Mouse (Mus musculus) embryonic facial prominence, embryonic 12.5 days (tissue): ENCODE results near the gene Metrn. TPM values are rescaled to one million over a fixed set of nuclear protein-coding genes. Genes with fewer than 3 reads are reported as not detected.

Experiments used
- ATAC-seq: fragments of 200-750 bp; cut with Nextera tagmentation; 2 replicates; pipeline ENCODE4 v1.8.0; 2017; ENCODE audit not compliant: insufficient number of reproducible peaks, insufficient read depth, low FRiP score, low TSS enrichment
- H3K27ac ChIP-seq: fragments of 300-500 bp; sonication (generic); 2 replicates; pipeline ENCODE4 v1.5.1; 2016; ENCODE audit warnings: mild to moderate bottlenecking
- H3K27me3 ChIP-seq: fragments of 300-500 bp; sonication (generic); 2 replicates; pipeline ENCODE4 v1.6.1; 2016; ENCODE audit warnings: mild to moderate bottlenecking, moderate library complexity
- H3K36me3 ChIP-seq: fragments of 300-500 bp; sonication (generic); 2 replicates; pipeline ENCODE4 v1.6.1; 2016; ENCODE audit warnings: mild to moderate bottlenecking
- H3K4me1 ChIP-seq: fragments of 300-500 bp; sonication (generic); 2 replicates; pipeline ENCODE4 v1.6.1; 2016
- H3K4me2 ChIP-seq: fragments of 300-500 bp; sonication (generic); replicated peaks from 2 replicates; pipeline ENCODE4 v1.6.1; 2016; ENCODE audit warnings: mild to moderate bottlenecking, moderate library complexity
- H3K4me3 ChIP-seq: fragments of 300-500 bp; sonication (generic); 2 replicates; pipeline ENCODE4 v1.5.1; 2016; ENCODE audit warnings: mild to moderate bottlenecking
- H3K9ac ChIP-seq: fragments of 300-500 bp; sonication (generic); 2 replicates; pipeline ENCODE4 v1.6.1; 2016; ENCODE audit warnings: mild to moderate bottlenecking, moderate library complexity
- H3K9me3 ChIP-seq: fragments of 300-500 bp; sonication (generic); 2 replicates; pipeline ENCODE4 v1.6.1; 2016; ENCODE audit warnings: mild to moderate bottlenecking, moderate library complexity
- WGBS: fragments of 180-500 bp; shearing (Covaris S2); methylation state at CpG from one replicate; pipeline ENCODE4 v1.1.7; 2016; 5-methylcytosine and 5-hydroxymethylcytosine counted together
- polyA plus RNA-seq: library from polyadenylated mRNA; unstranded; fragments of >200 nt; fragmentation: Nextera tagmentation; extraction: Ambion mirVana; gene quantifications from 2 replicates; pipeline ENCODE4 v1.2.1, GENCODE M21; 2016

The Metrn gene
- polyA plus RNA-seq, 1 experiment from 2014 or later: 65.9 TPM

DNA sequence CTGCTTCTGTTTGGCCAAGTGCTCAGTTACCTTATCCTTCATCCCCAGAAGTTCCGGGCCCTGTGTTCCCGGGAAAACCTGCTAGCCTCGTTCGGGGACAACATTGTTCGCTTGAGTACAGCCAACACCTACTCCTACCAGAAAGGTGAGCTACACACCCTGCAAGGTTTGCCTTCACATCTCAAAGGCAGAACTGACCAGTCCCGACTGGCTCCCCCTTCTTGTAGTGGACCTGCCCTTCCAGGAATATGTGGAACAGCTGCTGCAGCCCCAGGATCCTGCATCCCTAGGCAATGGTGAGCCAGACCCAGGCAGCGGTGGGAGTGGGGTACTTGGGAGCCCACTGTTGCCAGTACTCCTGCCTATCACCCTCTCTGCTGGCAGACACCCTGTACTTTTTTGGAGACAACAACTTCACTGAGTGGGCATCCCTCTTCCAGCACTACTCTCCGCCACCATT, 32.7 kb upstream of the Metrn start:
- peaks cover 58% of the 10 kb centered on the region for H3K4me1 ChIP-seq
- H3K27me3 ChIP-seq: no peaks in the 10 kb centered on the region
- peak overlapping the region; percentile 88 for H3K4me2 ChIP-seq
- no peak for ATAC-seq
- peaks cover 49% of the 10 kb centered on the region for H3K36me3 ChIP-seq
- peak overlapping the region; percentile 89 for H3K27ac ChIP-seq
- 38% methylated on average over 8 of the region's 8 CpGs for WGBS
- peak overlapping the region; percentile 56 for H3K4me3 ChIP-seq
- H3K9ac ChIP-seq: peak overlapping the region; percentile 65
- no peaks in the 10 kb centered on the region for H3K9me3 ChIP-seq

DNA sequence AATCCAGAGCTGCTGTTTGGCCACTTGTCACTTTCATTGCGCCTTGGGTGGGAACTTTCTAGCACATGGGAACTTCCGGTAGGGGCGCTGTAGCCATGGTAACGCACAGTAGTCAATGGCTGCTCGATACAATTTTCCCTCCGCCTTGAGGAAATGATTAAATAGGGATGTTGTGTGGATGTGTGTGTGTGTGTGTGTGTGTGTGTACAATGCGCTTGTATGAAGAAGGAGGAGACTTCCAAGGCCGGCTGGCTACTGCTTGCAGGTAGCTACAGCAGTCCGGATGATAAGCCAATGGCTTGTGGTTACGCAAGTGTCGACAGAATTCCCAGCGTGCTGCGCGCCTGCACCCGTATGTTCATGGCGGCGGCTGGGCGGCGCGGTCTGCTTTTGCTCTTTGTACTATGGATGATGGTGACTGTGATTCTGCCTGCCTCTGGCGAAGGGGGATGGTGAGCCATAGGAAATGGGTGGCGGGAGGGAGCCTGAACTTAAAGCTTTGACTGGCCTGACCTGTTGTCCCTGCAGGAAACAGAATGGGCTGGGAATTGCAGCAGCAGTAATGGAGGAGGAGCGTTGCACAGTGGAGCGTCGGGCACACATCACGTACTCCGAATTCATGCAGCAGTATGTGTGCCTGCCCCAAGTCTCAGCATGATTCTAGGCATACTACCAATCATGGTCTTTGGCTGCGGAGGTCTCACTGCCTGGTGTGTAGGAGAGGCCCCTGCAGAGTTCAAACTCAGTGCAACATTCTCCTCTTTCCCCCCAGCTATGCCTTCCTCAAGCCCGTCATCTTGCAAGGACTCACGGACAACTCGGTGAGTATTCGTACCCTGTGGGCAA, 32.0 kb upstream of the Metrn start, which contains the start of gene Jmjd8:
TSS of gene Jmjd8 (plus strand) at position 156 of the 846 bp plus-strand sequence.
- H3K27ac ChIP-seq: peak within 1 kb of the TSS; percentile 89
- H3K27me3 ChIP-seq: no peaks in the 10 kb centered on the region
- H3K4me1 ChIP-seq: peaks cover 58% of the 10 kb centered on the region
- H3K4me2 ChIP-seq: peak within 1 kb of the TSS; percentile 88
- H3K4me3 ChIP-seq: peak within 1 kb of the TSS; percentile 56
- H3K9me3 ChIP-seq: no peaks in the 10 kb centered on the region
- H3K36me3 ChIP-seq: peaks cover 49% of the 10 kb centered on the region
- 0 out of 2 replicates have a peak, but pooled peaks have one; percentile 13 for ATAC-seq
- WGBS: under 1% methylated on average over 32 of the region's 32 CpGs
- peak within 1 kb of the TSS; percentile 65 for H3K9ac ChIP-seq

DNA sequence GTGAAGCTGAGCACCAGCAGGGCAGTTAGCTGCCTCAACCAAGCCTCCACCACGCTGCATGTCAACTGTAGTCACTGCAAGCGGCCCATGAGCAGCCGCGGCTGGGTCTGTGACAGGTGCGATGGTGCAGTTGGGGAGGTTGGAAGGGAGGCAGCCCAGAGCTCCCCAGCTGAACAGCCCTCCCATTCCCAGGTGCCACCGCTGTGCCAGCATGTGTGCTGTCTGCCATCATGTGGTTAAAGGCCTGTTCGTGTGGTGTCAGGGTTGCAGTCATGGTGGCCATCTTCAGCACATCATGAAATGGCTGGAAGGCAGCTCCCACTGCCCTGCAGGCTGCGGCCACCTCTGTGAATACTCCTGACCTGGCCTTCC, 31.3 kb upstream of the Metrn start:
- 85% methylated on average over 8 of the region's 8 CpGs for WGBS
- H3K4me2 ChIP-seq: peak overlapping the region; percentile 88
- H3K9me3 ChIP-seq: no peaks in the 10 kb centered on the region
- H3K27me3 ChIP-seq: no peaks in the 10 kb centered on the region
- H3K36me3 ChIP-seq: peaks cover 49% of the 10 kb centered on the region
- ATAC-seq: no peak
- H3K4me1 ChIP-seq: peaks cover 56% of the 10 kb centered on the region
- H3K4me3 ChIP-seq: peak overlapping the region; percentile 56
- H3K27ac ChIP-seq: no peak overlapping the region
- H3K9ac ChIP-seq: 0 out of 2 replicates have a peak overlapping the region, but pooled peaks have one; percentile 65

DNA sequence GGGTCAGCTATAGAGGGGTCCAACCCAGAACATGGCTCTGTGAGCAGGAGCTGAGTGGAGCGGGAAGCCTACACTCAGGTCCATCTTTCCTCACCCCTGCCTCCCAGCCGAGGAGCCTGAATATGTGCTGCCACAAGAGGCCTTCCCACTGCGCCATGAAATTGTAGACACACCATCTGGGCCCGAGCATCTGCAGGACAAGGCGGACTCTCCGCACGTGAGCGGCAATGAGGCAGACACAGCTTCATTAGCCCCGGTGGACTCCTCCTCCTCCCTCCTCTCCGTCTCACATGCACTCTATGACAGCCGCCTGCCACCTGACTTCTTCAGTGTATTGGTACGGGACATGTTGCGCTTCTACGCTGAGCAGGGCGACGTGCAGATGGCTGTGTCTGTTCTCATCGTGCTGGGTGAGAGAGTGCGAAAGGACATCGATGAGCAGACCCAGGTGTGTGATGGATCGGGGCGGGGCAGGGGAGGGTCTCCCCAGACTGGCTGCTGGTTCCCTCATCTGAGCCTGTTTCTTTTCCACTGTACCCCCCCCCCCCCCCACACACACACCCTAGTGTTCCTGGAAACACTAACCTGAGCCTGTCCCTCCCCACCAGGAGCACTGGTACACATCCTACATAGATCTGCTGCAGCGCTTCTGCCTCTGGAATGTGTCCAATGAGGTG, 30.7 kb upstream of the Metrn start:
- H3K36me3 ChIP-seq: peaks cover 49% of the 10 kb centered on the region
- ATAC-seq: no peak
- no peak overlapping the region for H3K27ac ChIP-seq
- WGBS: 89% methylated on average over 22 of the region's 22 CpGs
- H3K4me2 ChIP-seq: no peak overlapping the region; the same call in 1 of the 2 replicates
- no peaks in the 10 kb centered on the region for H3K9me3 ChIP-seq
- H3K4me1 ChIP-seq: peaks cover 56% of the 10 kb centered on the region
- H3K4me3 ChIP-seq: peak overlapping the region; percentile 56
- H3K9ac ChIP-seq: no peak overlapping the region
- no peaks in the 10 kb centered on the region for H3K27me3 ChIP-seq

DNA sequence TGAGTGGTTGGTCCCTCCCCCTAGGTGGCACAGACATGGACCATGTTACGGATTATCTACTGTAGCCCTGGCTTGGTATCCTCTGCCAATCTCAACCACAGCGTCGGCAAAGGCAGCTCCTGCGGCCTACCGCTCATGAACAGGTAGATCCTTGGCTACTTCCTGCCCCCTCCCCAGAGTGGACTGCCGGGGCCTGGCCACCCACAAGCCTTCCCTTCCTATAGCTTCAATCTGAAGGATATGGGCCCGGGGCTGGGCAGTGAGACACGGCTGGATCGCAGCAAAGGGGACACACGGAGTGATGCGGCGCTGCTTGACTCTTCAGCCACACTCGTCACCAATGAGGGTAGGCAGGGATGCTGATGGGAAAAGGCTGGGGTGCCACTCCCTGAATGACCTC, 30.1 kb upstream of the Metrn start:
- Histone ChIP-seq H3K4me1 (peaks cover 55% of the 10 kb centered on the region), H3K9me3 (no peaks in the 10 kb centered on the region), H3K4me2 (no peak overlapping the region), H3K27ac (no peak overlapping the region), H3K9ac (no peak overlapping the region), H3K27me3 (no peaks in the 10 kb centered on the region), H3K36me3 (peaks cover 49% of the 10 kb centered on the region), H3K4me3 (no peak overlapping the region)
- WGBS: 94% methylated on average over 13 of the region's 13 CpGs
- ATAC-seq: no peak

DNA sequence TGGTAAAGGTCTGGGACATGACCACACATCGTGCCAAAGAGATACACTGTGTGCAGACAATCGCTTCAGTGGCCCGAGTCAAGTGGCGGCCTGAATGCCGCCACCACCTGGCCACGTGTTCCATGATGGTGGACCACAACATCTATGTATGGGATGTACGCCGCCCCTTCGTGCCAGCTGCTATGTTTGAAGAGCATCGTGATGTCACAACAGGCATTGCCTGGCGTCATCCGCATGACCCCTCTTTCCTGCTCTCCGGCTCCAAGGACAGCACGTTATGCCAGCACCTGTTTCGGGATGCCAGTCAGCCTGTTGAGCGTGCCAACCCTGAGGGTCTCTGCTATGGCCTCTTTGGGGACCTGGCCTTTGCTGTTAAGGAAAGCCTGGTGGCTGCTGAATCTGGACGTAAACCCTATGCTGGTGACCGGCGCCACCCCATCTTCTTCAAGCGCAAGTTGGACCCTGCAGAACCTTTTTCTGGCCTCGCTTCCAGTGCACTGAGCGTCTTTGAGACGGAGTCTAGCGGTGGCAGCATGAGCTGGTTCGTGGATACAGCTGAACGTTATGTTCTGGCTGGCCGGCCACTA, 29.1 kb upstream of the Metrn start:
- no peak overlapping the region for H3K27ac ChIP-seq
- H3K9me3 ChIP-seq: no peaks in the 10 kb centered on the region
- H3K4me3 ChIP-seq: no peak overlapping the region
- peaks cover 42% of the 10 kb centered on the region for H3K36me3 ChIP-seq
- ATAC-seq: no peak
- WGBS: 94% methylated on average over 27 of the region's 27 CpGs
- no peak overlapping the region for H3K9ac ChIP-seq
- H3K4me1 ChIP-seq: peaks cover 46% of the 10 kb centered on the region
- H3K4me2 ChIP-seq: no peak overlapping the region
- 0 out of 2 replicates have a peak, but pooled peaks cover 3% of the 10 kb centered on the region for H3K27me3 ChIP-seq

DNA sequence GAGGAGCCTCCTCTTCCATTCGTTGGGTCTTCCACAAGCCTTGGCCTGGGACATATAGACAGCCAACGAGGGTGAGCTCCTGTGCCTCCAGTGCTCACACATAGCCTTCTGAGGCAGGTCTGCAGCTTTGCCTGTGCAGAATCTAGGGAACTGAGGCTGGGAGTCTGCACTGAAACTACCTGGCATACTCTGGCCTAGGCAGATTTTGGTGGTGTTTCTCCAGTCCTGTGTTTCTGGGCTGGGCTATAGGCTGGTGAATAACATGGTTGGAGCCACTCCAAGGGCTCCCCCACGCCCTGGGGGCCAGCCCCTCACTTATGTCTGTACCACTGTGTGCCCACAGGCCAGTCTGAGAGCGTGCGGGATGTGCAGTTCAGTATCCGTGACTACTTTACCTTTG, 28.4 kb upstream of the Metrn start:
- H3K27ac ChIP-seq: no peak overlapping the region
- H3K4me3 ChIP-seq: no peak overlapping the region
- 91% methylated on average over 6 of the region's 6 CpGs for WGBS
- peaks cover 39% of the 10 kb centered on the region for H3K4me1 ChIP-seq
- H3K27me3 ChIP-seq: peaks cover 9% of the 10 kb centered on the region
- peaks cover 34% of the 10 kb centered on the region for H3K36me3 ChIP-seq
- no peaks in the 10 kb centered on the region for H3K9me3 ChIP-seq
- no peak for ATAC-seq
- no peak overlapping the region for H3K4me2 ChIP-seq
- no peak overlapping the region for H3K9ac ChIP-seq

DNA sequence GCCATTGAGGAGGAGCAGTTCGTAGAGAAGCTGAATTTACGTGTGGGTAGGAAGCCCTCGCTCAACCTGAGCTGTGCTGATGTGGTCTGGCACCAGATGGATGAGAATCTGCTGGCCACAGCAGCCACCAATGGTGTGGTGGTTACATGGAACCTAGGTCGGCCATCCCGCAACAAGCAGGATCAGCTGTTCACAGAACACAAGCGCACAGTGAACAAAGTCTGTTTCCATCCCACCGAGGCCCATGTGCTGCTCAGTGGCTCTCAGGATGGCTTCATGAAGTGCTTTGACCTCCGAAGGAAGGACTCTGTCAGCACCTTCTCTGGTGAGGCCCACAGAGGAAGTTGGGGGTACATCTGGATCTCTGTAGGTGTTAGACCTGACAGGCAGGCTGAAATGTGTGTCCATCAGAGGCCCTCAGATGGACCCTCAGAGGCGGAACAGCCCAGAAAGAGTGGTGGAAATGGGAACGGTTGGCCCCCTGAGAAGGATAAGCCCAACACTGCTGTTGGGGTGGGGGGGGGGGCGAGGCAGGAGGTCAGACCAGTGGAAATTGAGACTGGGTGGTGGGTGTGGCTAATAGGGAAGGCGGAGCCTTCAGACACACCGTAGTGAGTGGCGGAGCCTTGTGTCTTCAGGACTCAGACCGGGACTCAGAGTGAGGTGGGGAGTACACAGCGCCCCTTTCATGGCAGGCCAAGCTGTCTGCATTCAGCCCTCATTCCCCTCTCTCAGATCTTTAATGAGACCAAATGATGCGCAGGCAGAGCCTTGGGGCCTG, 27.6 kb upstream of the Metrn start:
- no peak overlapping the region for H3K27ac ChIP-seq
- H3K27me3 ChIP-seq: peaks cover 17% of the 10 kb centered on the region
- ATAC-seq: no peak
- no peaks in the 10 kb centered on the region for H3K9me3 ChIP-seq
- 73% methylated on average over 17 of the region's 17 CpGs for WGBS
- H3K36me3 ChIP-seq: peaks cover 30% of the 10 kb centered on the region
- peak overlapping the region; percentile 64 for H3K4me3 ChIP-seq
- H3K4me2 ChIP-seq: peak overlapping the region; percentile 96
- H3K9ac ChIP-seq: peak overlapping the region; percentile 70; the same call in 1 of the 2 replicates
- H3K4me1 ChIP-seq: peaks cover 32% of the 10 kb centered on the region

DNA sequence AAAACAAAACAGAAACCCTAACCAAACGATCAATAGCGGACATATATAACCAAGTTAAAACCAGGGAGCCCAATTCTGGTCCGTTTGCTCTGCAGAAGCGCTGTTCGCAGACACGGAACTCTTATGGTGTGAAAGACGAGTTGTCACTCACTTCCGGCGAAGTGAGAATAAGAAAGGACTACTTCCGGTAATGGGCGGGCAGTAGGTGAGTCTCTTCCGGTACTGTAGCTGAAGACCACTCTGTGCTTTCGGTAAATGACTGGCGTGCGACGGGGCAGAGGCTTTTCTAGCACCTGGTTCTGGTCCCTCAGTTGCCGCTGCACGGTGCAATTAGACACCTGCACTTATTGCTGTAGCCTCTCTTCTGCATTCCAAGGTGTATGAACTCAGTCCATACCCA, 26.5 kb upstream of the Metrn start, which contains the start of gene Wdr24:
TSS of gene Wdr24 (plus strand) at position 176 of the 400 bp plus-strand sequence.
- peak within 1 kb of the TSS; percentile 64 for H3K4me3 ChIP-seq
- WGBS: under 1% methylated on average over 18 of the region's 18 CpGs
- H3K27ac ChIP-seq: peak within 1 kb of the TSS; percentile 57; the same call in 1 of the 2 replicates
- H3K4me1 ChIP-seq: peaks cover 28% of the 10 kb centered on the region
- no peak for ATAC-seq
- peaks cover 30% of the 10 kb centered on the region for H3K36me3 ChIP-seq
- no peaks in the 10 kb centered on the region for H3K9me3 ChIP-seq
- peak within 1 kb of the TSS; percentile 96 for H3K4me2 ChIP-seq
- peaks cover 28% of the 10 kb centered on the region for H3K27me3 ChIP-seq
- peak within 1 kb of the TSS; percentile 70 for H3K9ac ChIP-seq

DNA sequence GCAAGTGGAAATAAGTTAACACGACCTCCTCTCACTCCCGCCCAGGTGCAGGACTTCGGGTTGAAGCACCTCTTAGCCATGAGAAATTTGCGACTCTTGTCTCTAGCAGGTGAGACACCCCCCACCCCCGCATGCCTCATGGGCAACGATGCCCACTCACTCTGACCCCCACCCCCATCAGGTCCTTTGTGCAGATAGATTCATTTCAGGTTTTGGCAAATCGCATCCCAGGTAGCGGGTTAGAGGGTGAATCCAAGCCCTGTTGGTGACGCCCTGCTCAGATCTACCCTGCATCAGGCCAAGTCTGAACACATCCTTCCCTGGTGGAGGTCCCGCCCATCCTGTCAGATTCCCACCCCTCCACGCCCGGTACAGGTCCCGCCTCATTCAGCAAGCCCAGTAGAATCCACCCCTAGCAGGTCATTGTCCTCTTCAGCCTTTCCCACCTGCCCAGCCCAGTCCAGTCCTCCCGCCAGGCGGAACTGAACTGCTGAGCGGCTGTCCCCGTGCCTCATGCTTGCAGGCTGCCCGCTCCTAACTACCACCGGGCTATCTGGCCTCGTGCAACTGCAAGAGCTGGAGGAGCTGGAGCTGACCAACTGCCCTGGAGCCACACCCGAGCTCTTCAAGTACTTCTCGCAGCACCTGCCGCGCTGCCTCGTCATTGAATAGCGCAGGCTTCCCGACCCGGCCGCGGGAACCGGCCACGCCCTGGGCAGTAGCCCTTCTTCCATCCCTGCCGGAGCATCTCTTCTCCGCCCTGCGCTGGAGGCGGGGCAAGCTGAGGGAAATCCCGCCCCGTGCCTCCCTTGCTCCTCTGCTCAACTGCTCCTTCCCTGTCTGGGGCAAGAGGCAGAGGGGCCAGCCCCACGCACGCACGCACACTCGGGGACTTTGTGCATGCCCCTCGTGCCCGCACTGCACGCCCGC, 22.2 kb upstream of the Metrn start:
- H3K36me3 ChIP-seq: no peaks in the 10 kb centered on the region
- H3K27me3 ChIP-seq: peaks cover 49% of the 10 kb centered on the region
- no peak overlapping the region for H3K27ac ChIP-seq
- H3K9ac ChIP-seq: 0 out of 2 replicates have a peak overlapping the region, but pooled peaks have one; percentile 7
- peak overlapping the region; percentile 30 for H3K4me2 ChIP-seq
- no peak for ATAC-seq
- 6% methylated on average over 46 of the region's 46 CpGs for WGBS
- peaks cover 3% of the 10 kb centered on the region for H3K4me1 ChIP-seq
- no peaks in the 10 kb centered on the region for H3K9me3 ChIP-seq
- H3K4me3 ChIP-seq: 0 out of 2 replicates have a peak overlapping the region, but pooled peaks have one; percentile 6
